Comparison of ENCODE assay signal across 8 mouse cellular contexts in the genomic region with DNA sequence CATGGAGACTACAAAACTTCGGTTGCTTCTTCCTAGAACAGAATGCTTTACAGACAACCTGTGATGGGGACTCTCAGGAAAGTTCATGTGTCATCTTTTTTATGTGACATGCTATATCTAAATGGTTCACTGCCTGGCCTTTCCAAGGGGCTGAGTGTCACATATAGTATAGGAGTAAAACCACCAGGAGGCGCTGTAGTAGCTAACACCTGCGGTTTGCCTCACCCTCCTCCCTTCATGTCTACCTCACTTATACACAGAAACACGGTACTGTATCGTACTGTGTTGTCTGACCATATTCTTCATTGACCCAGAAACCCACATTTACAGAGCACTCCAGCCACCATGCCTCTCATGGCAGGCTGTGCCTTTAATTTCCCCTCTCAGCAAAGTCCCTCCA.
DNase-seq lines count a peak whose midpoint lies in the region; TF ChIP-seq lines count a peak whose summit lies in the region.
"Had no signal": no experiment of that assay in that cellular context is flagged by ENCODE, and none has a peak within 500 bp of the region (broad histone marks: within the 10 kb centered on the region; RNA-seq: fewer than 3 reads in every experiment).

No protein-coding gene starts in this region.

- DNase-seq in left cerebral cortex, adult 2 months (ENCODE audit: extremely low spot score in 1 of 2, low spot score in 2 of 2): no peak
- no peak for DNase-seq in left cerebral cortex, postnatal 36 days (ENCODE audit: low spot score in 2 of 2)
- peak; percentile 56 for DNase-seq in R1 (ENCODE audit: low read depth, low spot score)
- peak; percentile 56 for DNase-seq in embryo, embryonic 10 days (ENCODE audit: low spot score)
- peak; percentile 33 to 51 for DNase-seq in kidney, adult 8-10 months
- peak; percentile 81 for DNase-seq in lung, postnatal 25 days (ENCODE audit: low spot score)
- DNase-seq in thymus, postnatal 10 days (ENCODE audit: low spot score in 2 of 2): peak; percentile 65 to 92

- TF ChIP-seq CTCF in left cerebral cortex, adult 2 months (IDR thresholded peaks at IDR 0.05): peak; percentile 60

- no peak overlapping the region for H3K27ac ChIP-seq in left cerebral cortex, adult 2 months
- H3K27ac ChIP-seq: neural tube, embryonic 13.5 days had no signal

- intact Hi-C loops in left cerebral cortex, adult 2 months (cut with DNase I): loop anchor here (1.0 to 5.0 kb wide), 3 partner anchors 151 to 271 kb away; no protein-coding TSS in a partner anchor
- intact Hi-C loops in left cerebral cortex, postnatal 36 days (cut with DNase I): loop anchor here (5.0 kb wide), 2 partner anchors 171 to 271 kb away; no protein-coding TSS in a partner anchor

- no peak overlapping the region for H3K4me3 ChIP-seq in left cerebral cortex, adult 2 months
- H3K4me3 ChIP-seq: neural tube, embryonic 13.5 days had no signal

Comparison
In these comparisons a context has a peak if more than half of its experiments do, and no peak if none do; other contexts are left out.
1. DNase-seq: peak in R1 (single experiment), embryo, embryonic 10 days (single experiment), kidney, adult 8-10 months (2 of 2), lung, postnatal 25 days (single experiment) and thymus, postnatal 10 days (2 of 2); none in left cerebral cortex, adult 2 months (0 of 2) and left cerebral cortex, postnatal 36 days (0 of 2).